Mouse (Mus musculus) heart, adult 2 months (tissue): Measurements from ENCODE around the gene Tpm1.

Experiments used
- CTCF ChIP-seq: fragments of 200-600 bp; IDR thresholded peaks from 2 replicates; pipeline ENCODE4 v1.8.1; 2022; ENCODE audit warnings: antibody characterized with exemption, mild to moderate bottlenecking, moderate library complexity
- EP300 ChIP-seq: fragments of 200-500 bp; IDR thresholded peaks from 2 replicates; pipeline ENCODE4 v1.6.1; 2011; ENCODE audit warnings: low read depth, low read length, control low read depth; ENCODE audit not compliant: insufficient read depth
- POLR2A ChIP-seq: fragments of 200-500 bp; IDR thresholded peaks from 2 replicates; pipeline ENCODE4 v1.6.1; 2011; ENCODE audit warnings: mild to moderate bottlenecking, low read depth, low read length, control low read depth; ENCODE audit not compliant: insufficient read depth

GRCm38 (mm10) chr9:67048483-67049085 is 622 bp downstream of the Tpm1 start:
- TF ChIP-seq CTCF = no peak
- TF ChIP-seq POLR2A = no peak
- no peak for TF ChIP-seq EP300
